Mouse (Mus musculus) retina, postnatal 1 day (tissue): ENCODE measurements around the gene Casc3.

Source experiments
- DNase-seq: peaks from one replicate; pipeline ENCODE4 v3.0.0-alpha.2; 2012

Casc3 gene

DNA sequence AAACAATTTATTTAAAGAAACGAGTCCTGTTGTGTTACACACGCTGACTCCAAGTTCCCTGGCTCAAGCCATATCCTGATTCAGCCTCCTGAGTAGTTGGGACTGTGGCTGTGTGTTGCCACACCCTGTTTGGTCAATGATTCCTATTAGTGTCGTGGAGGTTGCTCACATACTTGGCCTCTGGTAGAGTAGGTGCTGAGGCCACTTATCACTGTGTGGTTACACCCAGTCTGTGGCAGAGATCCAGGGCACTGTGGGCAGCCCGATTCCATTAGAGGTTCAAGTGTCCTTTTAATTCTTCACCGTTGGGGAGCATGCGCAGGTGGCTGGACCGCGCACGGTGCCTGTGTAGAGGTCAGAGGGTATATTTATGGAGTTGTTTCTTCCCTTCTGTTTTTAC is 69.2 kb downstream of the Casc3 start:
- DNase-seq = no peak

- DNase-seq = no peak
Observed at GRCm38 (mm10) chr11:98877001-98877400, 72.3 kb downstream of the Casc3 start.
